Mouse (Mus musculus): ENCODE data around the gene Crlf1.

- no peak for TF ChIP-seq CTCF (IDR thresholded peaks at IDR 0.05; ENCODE audit: low read depth)
- TF ChIP-seq EP300 (IDR thresholded peaks at IDR 0.05; ENCODE audit: low read depth): no peak
These were observed 4.0 kb upstream of the Crlf1 start for GRCm38 (mm10) chr8:70488931-70489470.

Measured in liver, postnatal 0 days (tissue).